Mouse (Mus musculus): ENCODE measurements at regions not wholly inside any gene's neighbourhood (a gene's known extent, or its start where the extent isn't known, plus 50 kb on each side); places are given as distances from the start of the nearest gene placed in this dataset.
A peak's percentile ranks its signal among the peaks of the same experiment; 100 is the strongest.

GRCm38 (mm10) chr8:104028626-104029025 lies 72.8 kb upstream of the Cdh5 start:
- DNase-seq (ENCODE audit: low spot score in 2 of 2) = peak; percentile 20 to 26

GRCm38 (mm10) chr8:104032179-104032578 lies 69.2 kb upstream of the Cdh5 start:
- DNase-seq (ENCODE audit: low spot score in 2 of 2) = peak in 1 of 2 experiments; percentile 25

- DNase-seq (ENCODE audit: low spot score in 2 of 2) = no peak
These were observed 68.3 kb upstream of the Cdh5 start for GRCm38 (mm10) chr8:104033148-104033547.

- DNase-seq (ENCODE audit: low spot score in 2 of 2) = no peak
These were observed 67.1 kb upstream of the Cdh5 start for GRCm38 (mm10) chr8:104034286-104034685.

GRCm38 (mm10) chr8:104036580-104037477 lies 64.6 kb upstream of the Cdh5 start:
- no peak for DNase-seq (ENCODE audit: low spot score in 2 of 2)

- DNase-seq (ENCODE audit: low spot score in 2 of 2) = no peak
These were observed 63.8 kb upstream of the Cdh5 start for GRCm38 (mm10) chr8:104037611-104038010.

- DNase-seq (ENCODE audit: low spot score in 2 of 2) = peak; percentile 22 to 29
These were observed 61.9 kb upstream of the Cdh5 start for GRCm38 (mm10) chr8:104039526-104039925.

GRCm38 (mm10) chr8:104041522-104041921 lies 59.9 kb upstream of the Cdh5 start:
- DNase-seq (ENCODE audit: low spot score in 2 of 2) = no peak

- DNase-seq (ENCODE audit: low spot score in 2 of 2) = peak; percentile 43 to 47
These were observed 59.0 kb upstream of the Cdh5 start for GRCm38 (mm10) chr8:104042434-104042833.

GRCm38 (mm10) chr8:104048037-104048436 lies 53.4 kb upstream of the Cdh5 start:
- peak; percentile 3 to 6 for DNase-seq (ENCODE audit: low spot score in 2 of 2)

- no peak for DNase-seq (ENCODE audit: low spot score in 2 of 2)
These were observed 52.2 kb upstream of the Cdh5 start for GRCm38 (mm10) chr8:104049181-104049580.

GRCm38 (mm10) chr8:104050694-104051539 lies 50.5 kb upstream of the Cdh5 start:
- peak; percentile 35 to 45 for DNase-seq (ENCODE audit: low spot score in 2 of 2)

GRCm38 (mm10) chr8:104051540-104051882 lies 49.9 kb upstream of the Cdh5 start:
- no peak for DNase-seq (ENCODE audit: low spot score in 2 of 2)

All from spleen, postnatal 36 days (tissue).